Mouse (Mus musculus): ENCODE measurements around the gene Adk.

Gene Adk

GRCm38 (mm10) chr14:21271472-21271871, 219.1 kb downstream of the Adk start:
- DNase-seq (ENCODE audit: low spot score in 2 of 2), result no peak

- DNase-seq (ENCODE audit: low spot score in 2 of 2), result no peak
These were observed 223.4 kb downstream of the Adk start for GRCm38 (mm10) chr14:21275786-21276185.

GRCm38 (mm10) chr14:21278290-21278689, 225.9 kb downstream of the Adk start:
- DNase-seq (ENCODE audit: low spot score in 2 of 2), result no peak

- DNase-seq (ENCODE audit: low spot score in 2 of 2), result no peak
These were observed 226.6 kb downstream of the Adk start for GRCm38 (mm10) chr14:21278907-21279535.

- DNase-seq (ENCODE audit: low spot score in 2 of 2), result no peak
These were observed 228.1 kb downstream of the Adk start for GRCm38 (mm10) chr14:21280451-21280850.

- no peak for DNase-seq (ENCODE audit: low spot score in 2 of 2)
These were observed 229.1 kb downstream of the Adk start for GRCm38 (mm10) chr14:21281506-21281905.

- DNase-seq (ENCODE audit: low spot score in 2 of 2), result no peak
These were observed 231.7 kb downstream of the Adk start for GRCm38 (mm10) chr14:21284116-21284515.

GRCm38 (mm10) chr14:21284847-21285246, 232.5 kb downstream of the Adk start:
- no peak for DNase-seq (ENCODE audit: low spot score in 2 of 2)

- no peak for DNase-seq (ENCODE audit: low spot score in 2 of 2)
These were observed 233.9 kb downstream of the Adk start for GRCm38 (mm10) chr14:21286274-21286673.

- no peak for DNase-seq (ENCODE audit: low spot score in 2 of 2)
These were observed 235.5 kb downstream of the Adk start for GRCm38 (mm10) chr14:21287726-21288442.

GRCm38 (mm10) chr14:21299743-21300142, 247.4 kb downstream of the Adk start:
- no peak for DNase-seq (ENCODE audit: low spot score in 2 of 2)

GRCm38 (mm10) chr14:21304815-21305214, 252.4 kb downstream of the Adk start:
- no peak for DNase-seq (ENCODE audit: low spot score in 2 of 2)

GRCm38 (mm10) chr14:21308349-21308936, 256.1 kb downstream of the Adk start:
- no peak for DNase-seq (ENCODE audit: low spot score in 2 of 2)

- DNase-seq (ENCODE audit: low spot score in 2 of 2), result no peak
These were observed 258.2 kb downstream of the Adk start for GRCm38 (mm10) chr14:21310530-21310929.

- DNase-seq (ENCODE audit: low spot score in 2 of 2), result no peak
These were observed 261.4 kb downstream of the Adk start for GRCm38 (mm10) chr14:21313561-21314342.

GRCm38 (mm10) chr14:21314466-21314865, 262.1 kb downstream of the Adk start:
- DNase-seq (ENCODE audit: low spot score in 2 of 2), result no peak

GRCm38 (mm10) chr14:21334826-21335225, 282.5 kb downstream of the Adk start:
- no peak for DNase-seq (ENCODE audit: low spot score in 2 of 2)

- no peak for DNase-seq (ENCODE audit: low spot score in 2 of 2)
These were observed 283.4 kb downstream of the Adk start for GRCm38 (mm10) chr14:21335691-21336314.

GRCm38 (mm10) chr14:21337948-21338347, 285.6 kb downstream of the Adk start:
- DNase-seq (ENCODE audit: low spot score in 2 of 2), result no peak

- no peak for DNase-seq (ENCODE audit: low spot score in 2 of 2)
These were observed 288.8 kb downstream of the Adk start for GRCm38 (mm10) chr14:21341195-21341594.

- no peak for DNase-seq (ENCODE audit: low spot score in 2 of 2)
These were observed 290.6 kb downstream of the Adk start for GRCm38 (mm10) chr14:21342984-21343383.

GRCm38 (mm10) chr14:21344896-21345295, 292.5 kb downstream of the Adk start:
- DNase-seq (ENCODE audit: low spot score in 2 of 2), result no peak

All from urinary bladder, adult 18-20 months (tissue).